Mouse (Mus musculus) brain, embryonic 18.5 days (tissue): ENCODE data around the gene Pkd2l1.

Experiments used
- DNase-seq: peaks from one replicate; pipeline ENCODE4 v3.0.0-alpha.2; 2012; ENCODE audit warnings: low read depth, low spot score

Pkd2l1 gene

DNA sequence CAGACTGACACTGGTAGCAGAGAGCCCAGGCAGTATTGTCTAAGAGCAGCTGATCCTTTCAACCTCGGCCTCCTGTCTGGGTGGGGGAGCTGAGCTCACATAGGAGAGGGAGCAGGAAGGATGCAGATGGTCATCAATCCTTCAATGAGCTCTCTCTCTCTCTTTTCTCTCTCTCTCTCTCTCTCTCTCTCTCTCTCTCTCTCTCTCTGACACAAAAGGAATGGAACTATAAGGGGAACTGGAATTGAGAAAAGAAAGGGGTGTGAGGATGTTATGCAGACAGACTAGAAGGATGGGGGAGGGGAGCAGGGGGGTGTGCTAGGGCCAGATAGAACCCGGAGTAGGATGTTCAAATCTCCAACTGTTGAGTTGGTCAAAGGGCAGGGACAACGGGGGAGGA, at the start of gene Pkd2l1:
Gene Pkd2l1 (minus strand): TSS at position 101 of the 400 bp plus-strand sequence.
- DNase-seq = no peak

DNA sequence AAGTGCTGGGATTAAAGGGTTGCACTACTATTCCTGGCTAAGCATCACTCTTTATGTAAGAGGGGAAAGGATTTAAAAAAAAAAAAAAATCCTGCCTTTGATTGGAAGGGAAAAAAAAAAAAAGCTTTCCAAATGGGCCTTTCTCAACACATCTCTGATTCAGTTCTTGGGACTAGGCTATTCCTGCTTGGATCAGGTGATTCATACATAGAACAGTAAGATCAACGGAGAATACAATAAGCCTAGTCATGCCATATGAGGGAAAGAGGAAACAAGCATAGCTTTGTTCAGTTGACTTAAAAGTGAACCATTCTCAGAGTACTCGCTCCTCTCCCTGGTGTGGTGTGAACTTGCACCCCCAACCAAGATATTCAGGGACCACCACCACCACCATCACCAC, 46.7 kb upstream of the Pkd2l1 start:
- DNase-seq = no peak

DNA sequence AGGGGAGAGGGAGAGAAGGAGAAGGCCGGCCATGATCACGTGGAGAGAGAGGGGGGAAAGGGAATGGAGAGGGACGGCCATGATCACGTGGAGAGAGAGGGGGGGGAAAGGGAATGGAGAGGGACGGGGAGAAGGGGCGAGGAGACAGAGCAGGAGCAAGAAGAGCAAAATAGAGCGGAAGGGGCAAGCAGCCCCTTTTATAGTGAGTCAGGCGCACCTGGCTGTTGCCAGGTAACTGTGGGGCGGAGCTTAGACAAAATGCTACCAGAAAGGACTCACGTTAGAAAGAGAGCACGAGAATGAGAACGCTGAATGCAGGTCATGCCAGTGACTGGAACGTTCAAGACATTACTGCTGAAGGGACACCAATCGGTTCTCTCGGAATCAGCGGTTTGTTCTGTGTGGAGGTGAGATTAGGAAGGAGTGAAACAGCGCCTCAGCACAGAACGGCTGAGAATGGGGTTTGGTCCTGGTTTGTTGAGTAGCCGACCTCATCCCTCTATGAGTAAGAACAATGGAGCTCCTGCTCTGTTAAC, 45.3 kb upstream of the Pkd2l1 start:
- DNase-seq = no peak

DNA sequence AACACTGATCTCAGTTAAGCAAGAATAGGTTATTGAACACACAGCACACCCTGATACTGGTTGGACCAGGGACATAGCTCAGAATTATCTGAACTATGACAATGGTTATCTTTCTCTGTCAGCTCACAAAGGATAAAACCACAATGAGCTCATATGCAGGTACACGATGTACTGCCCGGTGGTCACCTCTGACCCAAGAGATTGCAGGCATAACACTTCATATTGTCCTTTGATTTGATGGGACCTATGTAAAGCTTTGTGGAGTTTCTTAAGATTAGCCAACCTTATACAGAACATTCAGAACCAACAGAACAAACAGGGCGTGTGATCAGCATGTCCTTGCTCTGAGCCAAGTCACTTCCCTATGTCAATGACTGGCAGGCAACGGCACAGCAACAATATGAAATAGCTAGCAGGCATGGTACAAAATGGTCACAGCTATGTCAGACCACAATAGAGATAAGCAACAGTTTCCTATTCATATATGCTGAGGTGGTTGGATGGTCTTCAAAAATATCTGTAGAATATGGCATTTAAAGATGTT, 39.4 kb upstream of the Pkd2l1 start:
- DNase-seq = no peak

DNA sequence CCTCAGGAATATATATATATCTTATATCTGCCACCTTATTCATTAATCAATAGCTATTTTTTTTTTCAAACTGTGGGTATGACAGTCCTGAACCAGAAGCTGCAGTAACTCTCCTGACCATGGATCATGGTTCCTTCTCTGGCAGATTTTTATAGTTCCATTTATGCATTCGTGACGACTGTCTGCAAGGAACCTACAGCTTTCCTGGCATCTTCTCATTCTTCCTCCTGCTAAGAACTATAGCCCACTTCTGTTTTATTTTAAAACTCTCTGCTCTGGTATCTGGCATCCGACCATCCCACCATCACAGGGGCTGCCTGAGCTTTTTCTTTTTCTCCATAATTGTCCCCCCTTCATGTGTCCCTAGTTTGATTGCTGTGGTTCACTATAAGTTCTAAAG, 38.0 kb upstream of the Pkd2l1 start:
- no peak for DNase-seq

DNA sequence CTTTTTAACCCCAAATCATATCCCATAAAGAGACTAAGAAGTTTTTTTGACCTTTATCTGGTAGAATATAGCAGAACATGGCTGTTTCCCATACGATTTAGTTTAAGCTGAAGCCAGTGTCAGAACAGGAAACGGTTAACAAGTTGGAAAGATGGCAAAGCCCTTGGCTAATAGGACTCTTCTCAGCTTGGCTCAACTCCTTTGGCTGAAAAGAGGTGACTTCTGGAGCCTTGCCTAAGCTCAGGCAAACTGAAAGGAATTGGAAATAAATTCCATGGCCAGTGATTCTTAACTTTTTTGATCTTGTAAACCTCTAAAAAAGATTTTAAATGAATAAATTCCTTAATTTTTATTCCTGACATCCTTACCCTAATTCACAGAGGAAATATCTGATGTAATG, 37.5 kb upstream of the Pkd2l1 start:
- DNase-seq = no peak

DNA sequence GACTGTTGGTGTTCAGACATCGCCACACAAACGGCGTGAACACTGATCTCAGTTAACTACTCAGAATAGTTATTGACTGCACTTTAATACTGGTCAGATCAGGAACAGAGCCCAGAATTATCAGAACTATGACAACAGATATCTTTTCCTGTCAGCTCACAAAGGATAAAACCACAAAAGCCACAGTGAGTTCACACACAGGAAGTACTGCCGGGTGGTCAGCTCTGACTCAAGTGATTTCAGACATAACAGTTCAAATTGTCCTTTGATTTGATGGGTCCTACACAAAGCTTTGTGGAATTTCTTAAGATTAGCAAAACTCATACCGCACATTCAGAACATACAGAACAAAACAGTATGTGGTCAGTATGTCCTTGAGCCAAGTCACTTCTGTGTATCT, 33.5 kb upstream of the Pkd2l1 start:
- no peak for DNase-seq

DNA sequence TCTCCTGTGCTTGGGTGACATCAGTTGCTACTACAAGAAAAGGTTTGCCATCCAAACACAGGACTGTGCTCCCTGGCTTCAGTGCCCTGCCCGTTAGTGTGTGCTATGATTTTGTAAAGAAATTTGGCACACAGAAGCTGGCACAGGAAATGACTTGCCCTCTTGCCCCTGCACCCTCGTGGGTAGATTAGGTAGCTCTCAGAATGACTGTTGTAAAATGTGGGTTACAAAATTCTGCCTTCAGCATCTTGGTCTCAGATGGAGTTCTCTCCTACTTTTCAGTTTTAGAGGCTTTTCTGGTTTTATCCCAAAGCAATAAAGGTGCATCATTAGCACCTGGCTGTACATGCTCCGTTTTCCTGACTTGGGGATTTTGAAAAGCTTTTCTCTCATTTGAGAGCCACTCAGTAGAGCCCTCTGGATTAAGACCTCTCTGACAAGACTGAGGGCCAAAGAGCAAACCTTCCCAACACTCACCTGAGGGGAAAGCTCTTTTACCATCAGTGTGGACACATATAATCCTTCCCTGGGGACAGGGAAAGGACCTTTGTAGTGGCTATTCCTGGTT, 25.8 kb upstream of the Pkd2l1 start:
- no peak for DNase-seq

DNA sequence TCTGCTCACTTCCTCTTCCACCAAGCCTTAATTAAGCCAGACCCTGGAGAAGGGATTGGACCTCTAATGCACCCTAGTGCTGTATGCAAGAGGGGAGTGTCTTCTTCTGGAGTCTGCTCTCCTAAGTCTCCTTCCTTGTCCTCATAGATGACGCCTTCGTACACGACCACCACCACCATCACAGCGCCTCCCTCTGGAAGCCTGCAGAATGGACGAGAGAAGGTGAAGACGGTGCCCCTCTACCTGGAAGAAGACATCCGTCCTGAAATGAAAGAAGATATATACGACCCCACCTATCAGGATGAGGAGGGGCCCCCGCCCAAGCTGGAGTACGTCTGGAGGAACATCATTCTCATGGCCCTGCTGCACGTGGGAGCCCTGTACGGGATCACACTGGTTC, 23.0 kb upstream of the Pkd2l1 start:
- DNase-seq = no peak

DNA sequence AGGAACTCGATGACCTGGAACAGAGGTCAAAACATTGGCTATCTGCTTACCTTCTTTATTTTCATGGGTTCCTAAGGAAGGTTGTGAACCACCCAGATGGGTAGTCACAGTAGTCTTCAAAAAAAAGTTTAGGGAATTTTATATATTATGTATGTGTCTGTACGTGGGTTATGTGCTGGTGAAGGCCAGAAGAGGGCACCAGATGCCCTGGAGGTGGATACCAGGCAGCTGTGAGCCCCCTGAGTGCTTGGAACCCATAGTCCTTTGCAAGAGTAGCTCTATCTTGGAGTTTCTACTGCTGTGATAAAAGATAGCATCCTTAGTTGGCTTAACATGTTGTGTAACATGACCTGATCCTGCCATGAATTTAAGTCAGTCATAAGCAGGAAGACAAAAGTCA, 14.8 kb upstream of the Pkd2l1 start:
- DNase-seq = no peak

DNA sequence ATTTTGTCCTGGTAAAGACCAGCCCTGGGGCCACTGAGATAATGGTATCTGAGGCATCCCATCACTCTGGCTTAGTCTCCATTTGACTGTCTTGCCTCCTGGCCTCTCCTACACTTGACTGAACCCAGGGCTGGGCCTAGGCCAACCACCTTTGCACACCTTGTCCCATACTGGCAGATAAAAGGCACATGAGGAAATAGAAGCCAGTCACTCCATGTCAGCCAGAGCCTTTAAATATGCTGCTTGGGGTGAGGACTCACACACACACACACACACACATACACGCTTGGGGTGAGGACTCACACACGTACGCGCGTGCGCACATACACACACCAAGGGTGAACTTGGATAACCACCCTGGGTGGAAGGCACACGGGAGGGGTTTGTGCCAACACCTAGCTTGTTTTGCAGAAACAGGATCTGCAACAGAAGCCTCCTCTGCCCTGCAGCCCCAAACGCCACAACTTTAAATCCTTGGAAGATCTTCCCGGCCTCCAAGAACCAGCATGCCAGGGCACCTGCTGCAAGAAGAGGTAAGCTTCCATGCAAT, 10.8 kb upstream of the Pkd2l1 start, which contains the start of gene Scd3:
Gene Scd3 (plus strand): TSS at position 255 of the 550 bp plus-strand sequence.
- no peak for DNase-seq

DNA sequence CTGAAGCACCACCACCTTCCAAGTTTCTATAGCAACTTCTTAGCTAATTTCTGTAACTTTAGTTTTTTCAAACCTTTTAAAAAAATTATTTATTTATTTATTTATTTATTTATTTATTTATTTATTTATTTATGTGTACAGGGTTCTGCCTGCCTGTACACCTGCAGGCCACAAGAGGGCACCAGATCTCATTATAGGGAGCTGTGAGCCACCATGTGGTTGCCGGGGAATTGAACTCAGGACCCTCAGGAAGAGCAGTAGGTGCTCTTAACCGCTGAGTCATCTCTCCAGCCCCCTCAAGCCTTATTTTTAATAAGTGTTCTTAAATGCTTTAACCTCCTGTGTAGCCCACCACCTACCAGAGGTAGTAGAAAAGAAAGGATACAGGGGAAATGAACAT, 6.7 kb upstream of the Pkd2l1 start:
- DNase-seq = no peak

DNA sequence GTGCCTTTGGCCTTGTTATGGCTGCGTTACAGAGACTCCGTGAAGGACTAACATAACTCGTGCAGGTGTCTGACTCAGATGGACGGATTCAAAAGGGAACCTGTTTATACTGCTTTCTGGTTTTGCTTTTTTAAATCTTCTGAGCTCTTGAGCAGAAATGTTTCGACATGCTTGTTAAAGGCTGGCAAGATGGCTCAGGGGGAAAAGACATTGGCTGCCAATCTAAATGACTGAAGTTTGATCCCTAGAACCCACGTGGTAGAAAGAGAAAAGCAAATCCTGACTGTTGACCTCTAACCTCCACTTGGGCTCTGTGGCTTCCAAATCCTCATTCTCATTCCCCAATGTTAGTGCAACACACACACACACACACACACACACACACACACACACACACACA, 6.3 kb upstream of the Pkd2l1 start:
- no peak for DNase-seq

DNA sequence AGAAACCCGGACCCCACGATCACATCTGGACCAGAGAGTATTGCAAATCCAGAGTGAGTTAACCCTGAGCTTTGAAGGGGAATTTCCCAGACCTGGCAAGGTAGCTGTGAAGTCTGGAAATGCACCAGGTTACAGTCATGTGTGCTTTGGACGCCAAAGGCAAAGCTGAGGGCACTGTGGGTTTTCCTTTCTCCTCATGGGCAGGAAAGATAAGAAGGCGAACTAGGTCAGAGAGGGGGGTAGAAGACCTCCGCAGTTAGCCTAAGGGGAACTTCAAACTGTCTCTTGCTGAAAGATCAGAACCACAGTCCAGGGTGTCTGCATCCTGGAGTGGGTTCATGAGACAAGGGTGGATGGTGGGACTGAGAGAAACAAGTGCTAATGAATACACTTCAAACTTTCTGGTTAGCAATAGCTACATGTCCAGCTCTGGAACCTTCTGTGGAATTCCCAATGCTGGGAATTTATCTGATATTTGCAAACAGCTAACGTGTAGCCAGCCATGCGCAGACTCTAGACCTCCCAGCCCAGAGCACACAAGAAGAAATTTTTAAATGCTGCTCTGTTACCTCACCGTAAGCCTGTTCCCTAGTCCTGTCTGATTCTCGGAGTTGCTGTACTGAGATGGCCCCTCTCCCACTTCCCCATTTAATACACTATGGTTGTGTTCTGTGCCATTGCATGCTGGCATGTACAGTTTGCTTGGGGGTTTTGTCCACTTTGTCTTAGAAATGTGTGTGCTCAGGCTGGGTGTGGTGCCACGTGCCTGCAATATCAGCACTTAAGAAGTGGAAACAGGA, 5.0 kb upstream of the Pkd2l1 start:
- no peak for DNase-seq

DNA sequence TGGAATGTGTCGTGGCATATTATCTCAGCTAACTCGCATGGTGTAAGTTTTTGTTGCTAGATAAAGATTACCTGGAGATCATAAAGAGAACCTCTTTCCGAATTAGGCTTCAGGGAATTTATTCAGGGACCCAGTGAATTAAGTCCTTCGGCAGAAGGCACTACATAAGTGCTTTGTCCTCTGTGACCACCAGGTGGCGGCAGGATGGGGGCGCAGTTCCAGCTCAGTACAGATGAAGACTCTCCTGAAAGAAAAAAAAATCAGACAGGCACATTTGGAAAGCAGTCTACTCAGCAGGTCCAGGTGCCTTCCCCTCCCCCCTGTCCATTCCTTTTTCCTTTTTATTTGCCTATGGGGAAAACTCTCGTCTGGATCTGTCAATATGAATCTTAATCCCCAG, 2.9 kb upstream of the Pkd2l1 start:
- peak; percentile 26 for DNase-seq

DNA sequence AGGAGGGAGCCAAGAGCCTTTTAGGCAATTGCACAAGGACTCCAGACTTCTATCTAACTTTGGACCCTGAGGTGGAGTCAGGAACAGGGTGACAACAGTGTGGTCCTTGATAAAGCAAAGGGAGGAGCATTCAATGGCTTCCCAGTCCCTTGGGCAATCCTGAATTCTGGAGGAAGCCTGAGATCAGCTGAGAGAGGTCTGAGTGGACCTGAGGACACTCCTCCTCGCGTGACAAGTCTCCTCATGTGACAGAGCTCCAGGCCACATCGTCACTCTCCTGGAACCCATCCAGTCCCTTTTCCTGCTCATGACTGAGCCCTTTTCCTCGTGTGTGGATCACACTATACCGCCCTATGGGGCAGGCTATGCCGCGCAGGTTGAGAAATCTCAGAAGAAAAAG, 1.7 kb upstream of the Pkd2l1 start:
- no peak for DNase-seq

DNA sequence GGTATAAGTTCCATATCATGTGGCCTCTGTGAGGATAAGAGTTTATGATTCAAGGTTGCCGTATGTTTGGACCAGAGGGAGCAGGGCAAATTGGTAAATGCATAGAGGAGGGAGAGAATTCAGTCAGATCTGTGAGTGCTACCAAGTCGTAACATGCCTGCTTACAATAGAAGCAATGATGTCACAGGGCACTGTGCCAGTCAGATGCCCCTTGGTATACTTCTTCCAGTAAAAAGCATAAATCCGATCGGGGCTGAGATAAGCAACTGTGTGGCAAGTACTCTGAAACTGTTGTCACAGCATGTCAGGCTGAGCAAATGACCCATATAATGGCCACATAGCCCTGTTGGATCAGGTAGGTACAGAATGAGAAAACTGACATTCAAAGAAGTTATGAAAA, 3.2 kb downstream of the Pkd2l1 start:
- no peak for DNase-seq

DNA sequence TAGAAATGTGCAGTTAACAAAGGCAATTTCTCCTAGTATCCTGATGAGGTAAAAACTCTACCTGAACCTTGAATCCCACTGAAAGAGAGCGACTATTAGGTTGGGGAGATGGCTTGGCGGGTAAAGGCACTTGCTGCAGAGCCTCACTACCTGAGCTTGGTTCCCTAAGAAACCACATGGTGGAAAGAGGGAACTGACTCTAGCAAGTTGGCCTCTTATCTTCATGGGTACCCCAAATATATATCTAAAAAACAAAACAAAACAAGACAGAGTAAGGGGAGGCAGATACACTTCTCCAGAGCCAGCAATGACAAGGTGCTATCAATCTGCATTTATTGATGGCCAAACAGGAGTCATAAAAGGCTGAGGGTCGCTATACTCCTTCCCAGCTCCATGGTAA, 8.3 kb downstream of the Pkd2l1 start:
- DNase-seq = no peak

DNA sequence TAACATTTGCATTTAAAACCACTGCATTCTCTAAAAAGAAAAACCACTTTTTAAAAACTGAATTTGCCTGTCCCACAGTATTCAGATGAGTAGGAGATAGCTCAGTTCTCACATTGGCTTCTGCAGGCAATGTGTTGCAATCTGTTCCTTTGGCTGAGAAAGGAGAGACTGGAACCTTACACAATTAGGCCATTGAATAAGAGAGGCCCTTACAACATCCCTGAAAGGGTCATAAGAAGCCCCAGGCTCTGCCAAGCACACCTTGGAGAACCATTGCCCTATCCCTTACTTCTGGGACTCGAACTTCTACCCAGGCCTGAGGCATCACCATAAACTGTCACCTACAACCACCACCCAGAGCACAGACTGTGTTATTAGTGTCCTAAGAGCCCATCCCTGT, 11.7 kb downstream of the Pkd2l1 start:
- DNase-seq = no peak

DNA sequence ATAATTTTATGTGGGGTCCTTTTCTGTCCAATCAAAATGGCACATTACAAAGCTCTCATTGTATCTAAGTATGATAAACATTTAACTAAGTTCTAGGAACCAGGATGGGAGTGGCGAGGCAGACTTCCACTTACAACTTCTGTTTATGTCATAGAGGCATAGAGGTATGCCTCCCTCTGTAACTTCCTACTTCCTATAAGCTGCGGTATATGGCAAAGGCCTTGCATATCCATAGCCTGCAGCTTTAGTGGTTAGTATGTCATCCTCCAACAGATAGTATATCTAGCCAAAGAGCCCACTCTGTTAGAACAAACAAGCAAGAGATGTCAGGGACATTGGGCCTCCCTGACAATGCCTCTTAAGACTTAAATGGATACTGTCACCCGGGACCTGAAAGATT, 15.5 kb downstream of the Pkd2l1 start:
- DNase-seq = no peak

DNA sequence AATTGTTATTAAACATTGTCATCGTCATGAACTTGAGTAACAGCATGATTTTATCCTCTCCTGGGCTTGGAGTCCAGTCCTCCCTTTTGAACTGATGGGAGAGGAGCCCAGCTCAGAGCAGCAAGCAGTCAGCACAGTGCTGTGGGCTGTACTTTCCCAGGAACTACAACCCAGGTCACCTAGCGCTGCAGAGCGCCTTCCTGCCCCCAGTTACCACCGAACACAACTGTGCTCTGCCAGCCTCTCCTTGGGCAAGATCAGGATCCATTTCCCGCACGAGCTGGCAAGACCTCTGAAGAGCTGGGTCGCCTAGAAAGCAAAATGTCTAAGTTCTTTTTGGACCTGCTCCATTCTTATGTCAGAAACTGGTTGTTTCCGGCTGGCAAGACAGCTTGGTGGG, 17.4 kb downstream of the Pkd2l1 start:
- no peak for DNase-seq

DNA sequence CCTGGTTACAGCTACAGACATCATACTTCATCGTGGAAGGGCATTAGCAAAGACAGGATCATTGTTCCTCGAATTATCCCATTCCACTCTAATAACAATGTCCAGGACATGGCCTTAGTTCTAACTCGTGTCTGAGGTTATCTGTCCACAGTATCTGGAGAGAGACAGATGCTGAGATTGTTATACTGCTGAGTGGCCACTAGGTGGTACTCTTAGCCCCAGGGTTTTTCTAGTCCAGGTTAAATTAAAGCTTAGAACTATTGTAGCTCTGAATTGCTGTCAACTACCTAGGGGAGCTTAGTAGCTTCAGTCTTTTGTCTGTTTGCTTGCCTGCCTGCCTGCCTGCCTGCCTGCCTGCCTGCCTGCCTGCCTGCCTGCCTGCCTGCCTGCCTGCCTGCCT, 30.7 kb downstream of the Pkd2l1 start:
- DNase-seq = no peak

DNA sequence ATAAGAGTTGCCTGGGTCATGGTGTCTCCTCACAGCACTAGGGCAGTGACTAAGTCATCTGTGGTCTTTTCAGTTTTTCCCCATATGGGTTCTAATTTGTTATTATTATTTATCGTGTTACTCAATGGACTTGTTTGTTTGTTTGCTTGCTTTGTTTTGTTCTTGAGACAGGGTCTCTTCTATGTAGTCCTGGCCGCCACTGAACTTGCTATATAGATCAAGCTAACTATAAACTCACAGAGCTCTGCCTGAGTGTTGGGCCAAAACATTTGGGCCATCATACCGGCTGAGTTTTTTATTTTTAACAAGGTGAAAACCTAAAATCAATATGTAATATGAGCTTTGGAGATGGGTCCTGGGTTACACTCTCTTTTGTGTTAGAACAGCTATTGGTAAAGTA, 32.9 kb downstream of the Pkd2l1 start:
- no peak for DNase-seq
